Mouse (Mus musculus): ENCODE data around the gene Smco2.
A peak's percentile ranks its signal among the peaks of the same experiment; 100 is the strongest.
"Not testable (repeated sequence)": the region's sequence is repeated elsewhere in the genome, so short reads cannot be mapped to it uniquely, and the experiment has no call there.

Gene Smco2

DNA sequence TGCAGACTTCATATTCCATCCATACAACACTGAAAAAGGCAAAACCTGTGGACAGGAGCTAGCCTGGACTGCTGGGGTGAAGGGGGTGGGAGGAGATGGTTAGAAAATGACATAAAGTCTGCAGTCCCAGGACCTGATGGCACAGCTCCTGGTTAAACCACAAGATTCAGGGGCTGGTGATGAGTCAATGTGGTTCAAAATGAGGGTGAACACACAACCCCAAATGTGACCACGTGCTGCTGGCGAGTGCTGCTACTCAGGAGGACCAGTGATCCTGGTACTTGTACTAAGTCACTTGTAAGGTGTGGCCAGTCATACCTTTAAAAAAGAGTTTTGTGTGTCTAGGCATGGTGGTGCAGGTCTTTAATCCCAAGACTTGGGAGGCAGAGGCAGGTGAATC is 13.2 kb downstream of the Smco2 start:
- no peak for DNase-seq

- DNase-seq: not testable (repeated sequence)
Measured at GRCm38 (mm10) chr6:146864370-146864769, 14.5 kb downstream of the Smco2 start.

DNA sequence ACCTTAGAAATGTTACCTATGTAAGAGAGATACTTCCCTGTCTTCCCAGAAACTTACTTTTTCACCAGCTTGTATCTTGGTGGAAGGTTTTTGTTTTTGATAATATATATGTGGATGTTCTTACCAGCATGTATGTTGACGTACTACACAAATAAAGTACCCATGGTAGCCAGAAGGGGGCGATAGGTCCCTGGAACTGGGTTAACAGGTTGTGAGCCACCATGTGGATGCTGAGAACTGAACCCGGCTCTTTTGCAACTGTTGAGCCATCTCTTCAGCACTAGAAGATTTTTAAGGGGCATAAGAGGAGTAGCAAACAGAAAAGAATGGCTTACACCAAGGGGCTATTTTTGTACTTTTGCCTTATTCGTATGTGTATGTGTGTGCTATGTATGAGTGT is 15.8 kb downstream of the Smco2 start:
- no peak for DNase-seq

DNA sequence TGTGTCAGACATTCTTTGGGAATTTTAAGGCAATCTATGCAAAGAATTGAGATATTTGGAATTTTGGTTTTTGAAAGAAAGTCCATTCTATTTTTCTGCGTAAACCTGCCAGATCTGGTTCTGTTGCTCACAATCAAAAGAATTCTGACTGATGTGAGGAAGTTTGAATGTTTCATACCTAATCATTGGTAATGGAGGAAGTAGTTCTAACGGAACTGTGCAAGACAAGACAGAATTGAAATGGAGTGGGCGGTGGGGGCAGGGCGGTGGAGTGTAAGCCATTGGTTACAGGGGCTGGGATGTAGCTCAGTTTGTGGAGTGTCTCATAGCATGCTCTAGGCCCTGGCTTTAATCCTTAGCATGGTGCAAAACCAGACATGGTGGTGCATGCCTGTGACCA is 22.1 kb downstream of the Smco2 start:
- DNase-seq: no peak

GRCm38 (mm10) chr6:146874415-146874814 is 24.5 kb downstream of the Smco2 start:
- no peak for DNase-seq

DNA sequence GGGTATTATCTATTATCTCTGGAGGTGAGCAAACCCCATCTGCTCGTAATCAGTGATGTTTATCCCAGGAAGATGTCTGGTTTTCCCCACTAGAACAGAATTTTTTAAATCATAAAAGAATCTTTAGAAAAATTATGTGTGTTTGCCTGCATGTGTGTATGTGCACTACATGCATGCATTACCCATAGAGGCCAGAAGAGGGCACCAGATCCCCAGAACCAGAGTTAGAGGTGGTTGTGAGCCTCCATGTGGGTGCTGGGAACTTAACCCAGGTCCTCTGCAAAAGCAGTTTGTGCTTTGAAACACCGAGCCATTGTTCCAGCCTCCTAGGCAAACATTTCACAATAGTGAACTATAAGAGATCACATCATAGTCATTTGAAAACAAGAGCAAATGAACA is 26.9 kb downstream of the Smco2 start:
- DNase-seq: peak; percentile 63

DNA sequence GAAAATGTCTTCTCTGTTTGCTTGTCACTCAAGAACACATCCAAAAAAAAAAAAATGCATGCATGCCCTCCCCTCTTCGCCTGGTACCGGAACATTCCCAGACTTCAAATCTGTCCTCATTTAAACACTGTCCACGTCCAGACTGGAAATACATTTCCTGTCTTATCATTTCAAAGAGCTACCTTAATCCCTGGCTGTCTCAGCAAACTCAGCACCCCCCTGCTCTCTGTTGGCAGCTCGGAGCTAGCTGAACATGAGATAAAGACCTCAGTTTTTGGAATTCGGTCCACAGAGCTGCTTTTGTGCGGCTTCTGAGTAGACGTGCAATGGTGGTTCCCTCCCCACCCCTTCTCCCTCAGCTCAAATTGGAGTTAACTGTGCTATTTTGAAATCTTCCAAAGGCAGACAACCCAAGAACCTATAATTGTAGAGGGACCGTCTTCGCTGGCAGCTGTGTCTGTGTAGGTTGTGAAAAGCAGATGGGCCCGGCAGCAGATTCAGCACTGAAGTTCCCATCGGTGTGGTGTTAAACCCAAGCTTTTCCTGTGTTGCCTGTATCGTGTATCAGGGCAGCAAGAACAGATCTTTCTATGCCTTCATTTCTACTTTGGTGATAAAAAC is 27.6 kb downstream of the Smco2 start:
- no peak for DNase-seq

DNA sequence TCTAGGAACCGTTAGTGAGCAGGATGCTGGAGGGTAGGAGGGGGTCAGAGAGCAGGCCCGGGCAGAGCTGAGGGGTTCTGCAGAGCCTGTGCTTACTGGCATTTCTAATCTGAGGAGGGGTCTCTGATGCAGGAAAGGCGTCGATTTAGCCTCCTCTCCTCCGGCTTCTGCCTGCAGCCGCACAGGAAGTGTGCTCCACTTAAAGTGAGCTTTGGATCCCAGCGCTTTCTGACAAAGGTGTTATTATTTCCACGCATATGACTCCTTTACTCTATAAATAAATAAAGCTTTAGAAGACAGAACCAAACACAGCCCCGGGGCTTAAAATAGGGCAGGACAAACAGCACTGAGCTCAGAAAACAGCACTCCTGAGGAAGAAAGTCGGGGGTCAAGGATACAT is 29.0 kb downstream of the Smco2 start:
- DNase-seq: no peak

GRCm38 (mm10) chr6:146879856-146880255 is 30.0 kb downstream of the Smco2 start:
- DNase-seq: peak; percentile 51

DNA sequence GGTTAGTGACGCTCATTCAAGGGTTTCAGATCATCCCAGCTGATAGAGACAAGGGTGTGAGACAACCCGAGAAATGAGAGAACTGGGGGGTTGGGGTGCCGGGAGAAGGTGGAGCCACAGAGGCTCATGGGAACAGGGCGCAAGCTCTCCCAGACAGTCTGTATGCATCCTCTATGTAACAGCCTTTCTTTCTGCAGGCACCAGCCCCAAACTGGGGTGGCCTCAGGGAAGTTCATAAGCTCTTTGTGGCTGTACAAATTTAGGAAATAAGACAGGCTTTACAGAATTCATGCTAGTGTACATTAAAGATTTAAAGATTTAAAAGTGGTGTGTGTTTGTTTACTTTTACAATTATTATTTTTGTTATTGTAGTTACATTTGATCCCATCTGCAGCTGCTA is 30.4 kb downstream of the Smco2 start:
- peak; percentile 68 for DNase-seq

- peak; percentile 78 for DNase-seq
Measured at GRCm38 (mm10) chr6:146881896-146882770, 32.2 kb downstream of the Smco2 start.

- peak; percentile 80 for DNase-seq
Measured at GRCm38 (mm10) chr6:146883426-146883825, 33.5 kb downstream of the Smco2 start.

- DNase-seq: peak; percentile 79
Measured at GRCm38 (mm10) chr6:146884171-146884570, 34.3 kb downstream of the Smco2 start.

DNA sequence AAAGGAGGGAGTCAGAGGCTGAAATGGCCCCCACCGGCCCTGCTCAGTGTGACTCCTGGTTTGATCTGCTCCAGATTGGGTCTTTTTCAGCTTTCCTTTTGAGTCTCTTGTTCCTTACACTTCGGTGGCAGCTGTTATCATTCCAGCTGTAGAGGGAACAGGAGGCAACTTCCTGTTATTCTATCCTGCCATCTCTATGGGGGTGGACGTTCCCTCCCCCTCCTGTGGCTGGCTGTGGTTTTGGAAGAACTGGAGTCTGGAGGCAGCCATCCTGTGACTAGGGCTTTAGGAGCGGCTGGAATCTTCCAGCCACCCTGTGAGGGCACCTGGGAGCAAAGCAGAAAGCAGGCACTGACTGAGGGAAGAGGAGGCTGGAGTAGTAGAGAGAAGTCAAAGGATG is 34.9 kb downstream of the Smco2 start:
- peak; percentile 95 for DNase-seq

GRCm38 (mm10) chr6:146887958-146888659 is 38.2 kb downstream of the Smco2 start, which contains the start of gene Ppfibp1:
Ppfibp1 (plus strand) TSS chr6:146888487.
- peak; percentile 100 for DNase-seq

DNA sequence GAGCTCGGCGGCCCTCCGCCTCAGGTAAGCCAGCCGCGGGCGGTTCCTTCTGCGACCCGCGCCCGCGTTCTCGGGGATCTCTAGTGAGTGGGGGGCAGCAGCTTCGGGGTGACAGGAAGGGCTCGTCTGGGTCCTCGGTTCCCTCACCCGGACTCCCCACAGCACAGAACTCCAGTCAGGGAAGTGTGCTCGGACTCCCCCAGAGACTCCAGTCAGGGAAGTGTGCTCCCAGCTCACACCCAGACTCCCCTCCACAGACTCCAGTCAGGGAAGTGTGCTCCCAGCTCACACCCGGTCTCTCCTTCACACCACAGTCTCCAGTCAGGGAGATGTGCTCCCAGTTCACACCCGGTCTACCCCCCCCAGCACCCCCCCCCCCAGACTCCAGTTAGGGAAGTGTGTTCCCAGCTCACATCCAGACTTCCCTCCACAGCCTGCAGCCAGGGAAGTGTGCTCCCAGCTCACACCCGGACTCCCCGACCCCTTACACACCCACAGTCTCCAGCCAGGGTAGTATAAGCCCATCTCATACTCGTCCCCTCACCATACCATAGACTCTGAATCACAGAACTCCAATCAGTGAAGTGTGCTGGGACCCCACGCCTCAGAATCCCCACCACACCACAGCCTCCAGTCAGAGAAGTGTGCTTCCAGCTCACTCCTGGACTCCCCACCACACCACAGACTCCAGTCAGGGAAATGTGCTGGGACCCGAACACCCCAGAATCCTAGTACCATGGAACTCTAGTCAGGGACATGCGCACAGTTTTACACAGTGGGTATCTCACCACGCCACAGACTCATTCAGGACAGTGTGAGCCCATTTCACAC is 39.0 kb downstream of the Smco2 start:
- DNase-seq: peak; percentile 92

GRCm38 (mm10) chr6:146890215-146890614 is 40.3 kb downstream of the Smco2 start:
- DNase-seq: peak; percentile 31

- peak; percentile 90 for DNase-seq
Measured at GRCm38 (mm10) chr6:146890633-146891032, 40.7 kb downstream of the Smco2 start.

DNA sequence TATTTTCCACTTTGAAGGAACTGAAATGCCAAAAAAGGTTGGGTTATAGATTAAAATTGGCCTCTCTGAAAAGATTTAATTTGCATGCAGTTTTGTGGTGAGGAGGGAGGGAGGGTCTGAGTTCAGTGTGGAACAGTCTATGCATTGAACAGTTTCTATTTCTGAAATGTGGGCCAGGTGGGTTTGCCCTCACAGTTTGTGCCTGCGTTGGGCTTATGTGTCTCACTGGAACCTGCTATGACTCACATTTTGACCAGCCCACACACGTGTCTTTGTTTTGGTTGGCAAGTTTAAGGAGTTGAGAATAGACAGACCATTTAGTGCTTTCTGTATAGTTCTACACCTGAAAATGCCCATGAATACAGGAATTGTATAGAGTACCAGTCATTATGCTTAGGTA is 44.0 kb downstream of the Smco2 start:
- DNase-seq: peak; percentile 80

- no peak for DNase-seq
Measured at GRCm38 (mm10) chr6:146898709-146899108, 48.8 kb downstream of the Smco2 start.

DNA sequence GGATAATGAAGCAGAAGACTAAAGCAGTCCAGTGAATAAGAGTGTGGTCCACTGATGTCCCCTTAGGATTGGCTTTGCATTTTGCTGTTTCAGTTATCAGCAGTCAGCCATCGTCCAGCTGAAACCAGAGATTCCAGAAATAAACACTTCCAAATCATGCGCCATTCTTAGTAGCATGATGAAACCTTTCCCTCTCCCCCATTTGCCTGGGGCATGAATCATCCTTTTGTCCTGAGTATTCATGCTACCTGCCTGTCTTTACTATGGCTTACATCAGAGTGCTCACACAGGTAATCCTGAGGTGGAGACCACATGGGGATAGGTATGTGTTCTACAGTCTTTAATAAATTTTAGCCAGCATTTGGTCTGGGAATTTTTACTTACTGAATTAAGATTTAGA is 49.7 kb downstream of the Smco2 start:
- DNase-seq: no peak

- DNase-seq: peak; percentile 62
Measured at GRCm38 (mm10) chr6:146901929-146902328, 52.0 kb downstream of the Smco2 start.

- DNase-seq: peak; percentile 83
Measured at GRCm38 (mm10) chr6:146903632-146904031, 53.7 kb downstream of the Smco2 start.
